Mouse (Mus musculus): ENCODE measurements around the gene Tjp1.
A peak's percentile ranks its signal among the peaks of the same experiment; 100 is the strongest.

Tjp1 gene

GRCm38 (mm10) chr7:65430401-65430800, 97.2 kb downstream of the Tjp1 start:
- no peak for DNase-seq

- no peak for DNase-seq
These were observed 103.1 kb downstream of the Tjp1 start for GRCm38 (mm10) chr7:65424519-65424918.

- no peak for DNase-seq
These were observed 105.1 kb downstream of the Tjp1 start for GRCm38 (mm10) chr7:65422456-65422855.

- DNase-seq: peak in 1 of 2 experiments; percentile 40
These were observed 106.1 kb downstream of the Tjp1 start for GRCm38 (mm10) chr7:65421451-65421850.

- no peak for DNase-seq
These were observed 107.7 kb downstream of the Tjp1 start for GRCm38 (mm10) chr7:65419926-65420325.

GRCm38 (mm10) chr7:65419012-65419411, 108.6 kb downstream of the Tjp1 start:
- no peak for DNase-seq

GRCm38 (mm10) chr7:65418366-65418911, 109.1 kb downstream of the Tjp1 start:
- DNase-seq: peak in 1 of 2 experiments; percentile 12

GRCm38 (mm10) chr7:65417231-65418100, 110.1 kb downstream of the Tjp1 start:
- DNase-seq: no peak

GRCm38 (mm10) chr7:65416506-65416905, 111.1 kb downstream of the Tjp1 start:
- DNase-seq: no peak

GRCm38 (mm10) chr7:65413946-65414945, 113.3 kb downstream of the Tjp1 start:
- DNase-seq: no peak

GRCm38 (mm10) chr7:65410668-65411067, 116.9 kb downstream of the Tjp1 start:
- DNase-seq: no peak

- DNase-seq: no peak
These were observed 121.2 kb downstream of the Tjp1 start for GRCm38 (mm10) chr7:65406427-65406826.

- DNase-seq: no peak
These were observed 125.1 kb downstream of the Tjp1 start for GRCm38 (mm10) chr7:65402516-65402915.

- no peak for DNase-seq
These were observed 126.0 kb downstream of the Tjp1 start for GRCm38 (mm10) chr7:65401622-65402021.

- no peak for DNase-seq
These were observed 131.7 kb downstream of the Tjp1 start for GRCm38 (mm10) chr7:65395891-65396290.

- no peak for DNase-seq
These were observed 132.4 kb downstream of the Tjp1 start for GRCm38 (mm10) chr7:65395166-65395565.

GRCm38 (mm10) chr7:65394672-65395071, 132.9 kb downstream of the Tjp1 start:
- DNase-seq: no peak

GRCm38 (mm10) chr7:65393704-65394452, 133.7 kb downstream of the Tjp1 start:
- DNase-seq: no peak

GRCm38 (mm10) chr7:65392986-65393385, 134.6 kb downstream of the Tjp1 start:
- no peak for DNase-seq

- no peak for DNase-seq
These were observed 138.0 kb downstream of the Tjp1 start for GRCm38 (mm10) chr7:65389539-65389938.

- DNase-seq: peak; percentile 22 to 39
These were observed 139.2 kb downstream of the Tjp1 start for GRCm38 (mm10) chr7:65388243-65389013.

All from cerebellum, postnatal 25 days (tissue).